Mouse (Mus musculus) CH12.LX (cell line): ENCODE data around the gene Oma1.

Experiments
- CTCF ChIP-seq, 2 experiments: IDR thresholded peaks in 1 of 2; conservative IDR thresholded peaks in 1 of 2; 2 replicates each; pipeline ENCODE4 v1.5.1; 2011 to 2012; ENCODE audit warnings: low read depth in 2 of 2, low read length in 2 of 2, improper control_type of control experiment in 1 of 2, inconsistent platforms in 1 of 2, mild to moderate bottlenecking in 1 of 2, moderate library complexity in 1 of 2
- JUND ChIP-seq: conservative IDR thresholded peaks from 2 replicates; pipeline ENCODE4 v1.6.1; 2011; ENCODE audit warnings: low read depth, low read length, improper control_type of control experiment
- MYC ChIP-seq: IDR thresholded peaks from 2 replicates; pipeline ENCODE4 v1.6.1; 2011; ENCODE audit warnings: low read depth, mild to moderate bottlenecking, improper control_type of control experiment, low read length
- POLR2A ChIP-seq: IDR thresholded peaks from 2 replicates; pipeline ENCODE4 v1.6.1; 2011; ENCODE audit warnings: low read depth, mild to moderate bottlenecking, improper control_type of control experiment, low read length
- RAD21 ChIP-seq: IDR thresholded peaks from 2 replicates; pipeline ENCODE4 v1.6.1; 2011; ENCODE audit warnings: low read depth, mild to moderate bottlenecking, low read length, improper control_type of control experiment, moderate library complexity
- USF1 ChIP-seq: IDR thresholded peaks from 2 replicates; pipeline ENCODE4 v1.6.1; 2014; ENCODE audit warnings: low read depth, mild to moderate bottlenecking, inconsistent platforms, low read length, improper control_type of control experiment
- ZC3H11A ChIP-seq: IDR thresholded peaks from 2 replicates; pipeline ENCODE4 v1.6.1; 2012; ENCODE audit warnings: low read depth, mild to moderate bottlenecking, inconsistent platforms, low read length, improper control_type of control experiment
- ZKSCAN1 ChIP-seq: IDR thresholded peaks from 2 replicates; pipeline ENCODE4 v1.6.1; 2012; ENCODE audit warnings: low read depth, inconsistent platforms, low read length, improper control_type of control experiment, borderline replicate concordance

DNA sequence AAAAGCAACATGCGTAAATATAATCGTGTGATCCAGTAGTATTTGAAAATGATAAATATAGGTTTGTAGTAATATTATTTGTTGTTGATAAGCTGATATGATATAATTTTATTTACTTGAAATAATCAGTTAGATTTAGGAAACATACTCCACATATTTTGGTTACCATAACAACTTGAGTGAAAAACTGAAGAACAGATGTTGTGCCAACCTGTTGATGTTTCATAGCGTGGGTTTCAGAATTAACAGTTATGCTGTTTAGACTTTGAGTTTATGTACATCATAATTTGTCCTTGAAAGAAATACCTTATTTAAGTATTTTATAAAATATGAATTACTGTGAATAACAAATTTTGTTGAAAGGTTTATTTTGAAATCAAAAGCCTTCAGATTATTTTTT is 43.8 kb downstream of the Oma1 start:
- TF ChIP-seq RAD21 (no peak), USF1 (no peak), CTCF (conservative IDR thresholded peaks at IDR 0.05 in 1 of 2, IDR thresholded peaks at IDR 0.05 in 1 of 2; ENCODE audit: low read depth in 2 of 2, low read length in 2 of 2) (no peak), JUND (no peak), ZKSCAN1 (no peak), POLR2A (no peak), MYC (no peak), ZC3H11A (no peak)
